Mouse (Mus musculus) heart, embryonic 10.5 days (tissue): Measurements from ENCODE around the gene Gbp4. TPM values are rescaled to one million over a fixed set of nuclear protein-coding genes. Genes with fewer than 3 reads are reported as not detected.
"Not testable (repeated sequence)": the region's sequence is repeated elsewhere in the genome, so short reads cannot be mapped to it uniquely, and the experiment has no call there.

ENCODE experiments used
- DNase-seq: peaks from one replicate; pipeline ENCODE4 v3.0.0-alpha.2; 2017; ENCODE audit warnings: low spot score
- H3K27ac ChIP-seq: fragments of 300-500 bp; sonication (generic); 2 replicates; pipeline ENCODE4 v1.5.1; 2016; ENCODE audit warnings: mild to moderate bottlenecking
- H3K27me3 ChIP-seq: fragments of 300-500 bp; sonication (generic); 2 replicates; pipeline ENCODE4 v1.6.1; 2016; ENCODE audit warnings: mild to moderate bottlenecking; ENCODE audit not compliant: poor library complexity, insufficient read depth, severe bottlenecking
- H3K36me3 ChIP-seq: fragments of 300-500 bp; sonication (generic); 2 replicates; pipeline ENCODE4 v1.6.1; 2016; ENCODE audit warnings: mild to moderate bottlenecking, moderate library complexity
- H3K4me1 ChIP-seq: fragments of 300-500 bp; sonication (generic); 2 replicates; pipeline ENCODE4 v1.6.1; 2016; ENCODE audit warnings: mild to moderate bottlenecking
- H3K4me3 ChIP-seq: fragments of 300-500 bp; sonication (generic); 2 replicates; pipeline ENCODE4 v1.5.1; 2016; ENCODE audit warnings: mild to moderate bottlenecking, moderate library complexity
- H3K9me3 ChIP-seq: fragments of 300-500 bp; sonication (generic); 2 replicates; pipeline ENCODE4 v1.6.1; 2016; ENCODE audit warnings: mild to moderate bottlenecking, moderate library complexity
- WGBS: fragments of 180-500 bp; shearing (Covaris S2); methylation state at CpG from one replicate; pipeline ENCODE4 v1.1.7; 2016; 5-methylcytosine and 5-hydroxymethylcytosine counted together
- polyA plus RNA-seq: library from polyadenylated mRNA; unstranded; fragments of >200 nt; fragmentation: Nextera tagmentation; extraction: Ambion mirVana; gene quantifications from 2 replicates; pipeline ENCODE4 v1.2.1, GENCODE M21; 2016

Gbp4 gene
- polyA plus RNA-seq, 1 experiment from 2014 or later: 4.1 TPM

- H3K9me3 ChIP-seq: no peaks in the 10 kb centered on the region
- H3K4me1 ChIP-seq: peaks cover 5% of the 10 kb centered on the region; the same call in 1 of the 2 replicates
- H3K36me3 ChIP-seq: peaks cover 4% of the 10 kb centered on the region; the same call in 1 of the 2 replicates
- 94% methylated on average over 5 of the region's 5 CpGs for WGBS
- H3K27ac ChIP-seq: no peak overlapping the region
- DNase-seq: no peak
- no peaks in the 10 kb centered on the region for H3K27me3 ChIP-seq
- H3K4me3 ChIP-seq: no peak overlapping the region
Measured at GRCm38 (mm10) chr5:105113656-105114055, 25.7 kb downstream of the Gbp4 start.

GRCm38 (mm10) chr5:105110271-105110852, 29.0 kb downstream of the Gbp4 start:
- H3K4me1 ChIP-seq, DNase-seq, H3K9me3 ChIP-seq, H3K27me3 ChIP-seq, H3K36me3 ChIP-seq, H3K4me3 ChIP-seq: not testable (repeated sequence)
- H3K27ac ChIP-seq: peak overlapping the region; percentile 62; the same call in 1 of the 2 replicates
- WGBS: 8% methylated on average over 4 of the region's 4 CpGs

GRCm38 (mm10) chr5:105109775-105110174, 29.6 kb downstream of the Gbp4 start:
- H3K27ac ChIP-seq, H3K27me3 ChIP-seq, DNase-seq, H3K9me3 ChIP-seq, H3K4me1 ChIP-seq, H3K36me3 ChIP-seq, H3K4me3 ChIP-seq: not testable (repeated sequence)
- 45% methylated on average over 1 of the region's 1 CpGs for WGBS

- H3K27me3 ChIP-seq, H3K36me3 ChIP-seq, H3K4me1 ChIP-seq, H3K27ac ChIP-seq, DNase-seq, H3K4me3 ChIP-seq, H3K9me3 ChIP-seq: not testable (repeated sequence)
- WGBS: 71% methylated on average over 2 of the region's 2 CpGs
Measured at GRCm38 (mm10) chr5:105105689-105106088, 33.7 kb downstream of the Gbp4 start.

DNA sequence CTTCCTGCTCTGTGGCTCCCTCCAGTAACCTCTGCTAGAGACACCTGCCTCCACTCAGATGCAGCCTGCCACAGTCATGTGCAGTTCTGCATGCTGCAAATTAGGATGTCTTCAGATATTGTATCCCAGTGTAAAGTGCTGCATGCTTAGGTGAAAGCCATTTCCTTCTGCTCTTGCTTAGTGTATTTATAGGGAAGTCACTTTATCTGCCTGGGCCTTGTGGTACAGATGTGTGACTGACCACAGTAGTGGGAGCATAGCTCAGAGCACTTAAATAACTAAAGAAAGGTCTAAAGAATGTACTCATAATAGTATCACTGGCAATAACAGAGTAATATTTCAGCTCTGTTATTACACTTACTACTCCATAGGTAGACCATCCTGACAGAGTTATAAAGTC, 57.5 kb downstream of the Gbp4 start:
- H3K4me1 ChIP-seq: no peaks in the 10 kb centered on the region
- no peak for DNase-seq
- no peak overlapping the region for H3K4me3 ChIP-seq
- H3K9me3 ChIP-seq: no peaks in the 10 kb centered on the region
- no peaks in the 10 kb centered on the region for H3K27me3 ChIP-seq
- no peak overlapping the region for H3K27ac ChIP-seq
- H3K36me3 ChIP-seq: no peaks in the 10 kb centered on the region; the same call in 1 of the 2 replicates

DNA sequence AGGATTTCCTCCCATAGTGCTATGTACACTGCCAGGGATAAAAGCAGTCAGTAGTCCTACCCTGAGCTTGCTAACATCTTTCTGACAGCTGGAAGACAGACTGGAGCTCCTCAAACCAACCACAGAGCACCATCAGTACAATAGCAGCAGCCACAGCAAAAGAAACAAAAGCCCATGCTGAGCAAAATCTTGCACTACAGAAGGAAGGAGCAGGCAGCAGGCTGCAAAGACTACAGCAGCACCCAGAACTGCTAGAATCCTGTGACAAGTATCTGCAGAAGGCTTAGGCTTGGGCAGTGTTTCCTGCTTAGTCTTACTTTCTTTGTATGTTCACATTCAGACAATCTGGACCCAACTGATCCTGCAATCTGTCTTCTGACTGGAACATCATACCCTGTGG, 71.0 kb downstream of the Gbp4 start:
- H3K27ac ChIP-seq, H3K4me1 ChIP-seq, H3K36me3 ChIP-seq, H3K9me3 ChIP-seq, H3K4me3 ChIP-seq, H3K27me3 ChIP-seq, DNase-seq: not testable (repeated sequence)

Other genes starting within 250 kb of the Gbp4 start
- 0.36 and 0.49 TPM in 2 replicates for gene Abcg3, start 156.9 kb downstream of the Gbp4 start, polyA plus RNA-seq
- 1.3 and 2.3 TPM in 2 replicates for gene Gbp9, start within 50 bp of the Gbp4 start, polyA plus RNA-seq
- gene Gbp8, start within 50 bp of the Gbp4 start, polyA plus RNA-seq: 1.2 and 1.4 TPM in 2 replicates
- gene Gbp10, start 99.9 kb upstream of the Gbp4 start, polyA plus RNA-seq: 0.08 and 0.48 TPM in 2 replicates
- gene Gm43302, start 154.1 kb upstream of the Gbp4 start, polyA plus RNA-seq: not detected in 2 replicates
- gene Gbp6, start 154.1 kb upstream of the Gbp4 start, polyA plus RNA-seq: 2.4 and 3.4 TPM in 2 replicates